Mouse (Mus musculus) frontal cortex, postnatal 36 days (tissue): ENCODE measurements around the gene Rbm3.

Source experiments
- DNase-seq, 2 experiments: peaks; one replicate each; pipeline ENCODE4 v3.0.0; 2022; ENCODE audit warnings: low spot score in 2 of 2

The Rbm3 gene

DNA sequence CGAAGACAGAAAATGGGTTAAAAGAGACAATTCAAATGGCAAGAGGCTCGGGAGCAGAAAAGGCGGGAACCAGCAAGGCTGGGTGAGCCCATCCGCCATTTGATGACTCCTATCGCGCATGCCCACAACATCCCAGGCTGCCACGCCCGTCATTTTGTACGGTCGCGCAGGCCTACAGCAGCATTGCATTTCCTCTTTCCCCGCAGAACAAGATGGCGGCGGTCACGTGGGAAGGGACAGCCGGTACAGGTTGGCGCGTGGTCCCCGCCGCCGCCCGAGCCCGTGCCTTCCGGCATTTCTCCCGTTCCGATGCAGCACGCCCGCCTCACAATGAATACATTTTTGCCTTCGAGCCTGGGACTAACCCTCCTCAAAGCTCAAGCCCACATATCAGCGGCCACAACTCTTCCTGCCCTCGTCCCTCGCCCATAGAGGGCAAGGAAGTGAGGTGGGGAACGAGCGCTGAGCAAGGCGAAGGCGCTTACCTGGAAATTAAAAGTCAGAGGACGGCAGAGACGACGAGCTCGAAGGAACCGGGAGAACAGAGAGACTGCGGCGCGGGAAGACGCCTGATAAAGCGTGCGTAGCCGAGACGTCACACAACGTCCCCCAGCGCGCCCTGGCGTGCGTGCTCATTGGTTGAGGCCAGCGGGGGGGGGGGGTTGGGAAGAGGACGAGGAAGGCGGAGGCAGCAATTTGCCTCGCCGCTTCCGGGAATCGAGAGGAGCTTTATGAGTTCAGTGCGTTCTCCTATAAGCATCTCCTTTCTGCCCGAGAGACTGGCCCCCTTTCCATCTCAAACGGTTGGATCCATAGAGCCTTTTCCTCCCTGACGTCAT, at the start of gene Rbm3:
TSS of gene Rbm3 (minus strand) at position 728 of the 839 bp plus-strand sequence.
- DNase-seq = peak; percentile 77 to 88

- DNase-seq = peak; percentile 34 to 54
These were observed 47.7 kb upstream of the Rbm3 start, which contains the start of gene Ebp for GRCm38 (mm10) chrX:8193419-8193723. Ebp (minus strand) TSS chrX:8193512.

GRCm38 (mm10) chrX:8192640-8193418, 47.1 kb upstream of the Rbm3 start:
- peak; percentile 73 to 79 for DNase-seq

- no peak for DNase-seq
These were observed 46.5 kb upstream of the Rbm3 start for GRCm38 (mm10) chrX:8192126-8192639.

DNA sequence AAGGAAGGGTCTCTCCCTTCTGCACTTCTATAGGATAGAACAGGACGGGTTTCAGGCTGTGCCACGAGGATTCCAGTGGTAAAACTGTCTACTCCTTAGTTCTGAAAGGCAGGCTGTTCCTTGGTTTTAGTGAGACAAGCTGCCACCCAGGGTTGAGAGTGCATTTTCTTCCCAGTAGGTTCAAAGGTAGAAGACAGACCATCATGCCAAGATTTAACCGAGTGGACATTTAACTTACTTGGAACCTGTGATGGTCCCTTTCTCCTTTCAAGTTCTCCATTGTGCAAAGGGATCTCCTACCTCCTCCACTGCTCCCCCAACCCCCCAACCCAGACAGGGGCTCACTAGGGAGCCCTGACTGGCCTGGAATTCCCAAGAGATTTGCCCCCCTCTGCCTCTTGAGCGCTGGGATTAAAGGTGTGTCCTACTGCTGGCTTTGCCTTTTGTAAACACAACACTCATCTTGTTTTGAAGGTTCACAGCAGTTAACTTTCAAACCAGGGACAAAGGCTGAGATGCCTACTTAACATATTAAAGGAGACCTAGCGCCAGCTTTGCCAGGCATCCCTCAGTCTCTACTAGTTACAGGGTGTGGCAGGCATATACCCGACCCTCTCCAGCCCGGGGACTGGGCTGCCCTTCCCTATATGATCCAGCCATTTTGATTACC, 37.3 kb upstream of the Rbm3 start:
- no peak for DNase-seq

GRCm38 (mm10) chrX:8179646-8180045, 34.0 kb upstream of the Rbm3 start:
- no peak for DNase-seq

- no peak for DNase-seq
These were observed 33.2 kb upstream of the Rbm3 start for GRCm38 (mm10) chrX:8178871-8179270.

GRCm38 (mm10) chrX:8175504-8176385, 30.1 kb upstream of the Rbm3 start, which contains the start of gene Tbc1d25:
Tbc1d25 (minus strand) TSS chrX:8176181.
- DNase-seq = peak; percentile 76 to 82

- no peak for DNase-seq
These were observed 29.5 kb upstream of the Rbm3 start for GRCm38 (mm10) chrX:8175169-8175503.

DNA sequence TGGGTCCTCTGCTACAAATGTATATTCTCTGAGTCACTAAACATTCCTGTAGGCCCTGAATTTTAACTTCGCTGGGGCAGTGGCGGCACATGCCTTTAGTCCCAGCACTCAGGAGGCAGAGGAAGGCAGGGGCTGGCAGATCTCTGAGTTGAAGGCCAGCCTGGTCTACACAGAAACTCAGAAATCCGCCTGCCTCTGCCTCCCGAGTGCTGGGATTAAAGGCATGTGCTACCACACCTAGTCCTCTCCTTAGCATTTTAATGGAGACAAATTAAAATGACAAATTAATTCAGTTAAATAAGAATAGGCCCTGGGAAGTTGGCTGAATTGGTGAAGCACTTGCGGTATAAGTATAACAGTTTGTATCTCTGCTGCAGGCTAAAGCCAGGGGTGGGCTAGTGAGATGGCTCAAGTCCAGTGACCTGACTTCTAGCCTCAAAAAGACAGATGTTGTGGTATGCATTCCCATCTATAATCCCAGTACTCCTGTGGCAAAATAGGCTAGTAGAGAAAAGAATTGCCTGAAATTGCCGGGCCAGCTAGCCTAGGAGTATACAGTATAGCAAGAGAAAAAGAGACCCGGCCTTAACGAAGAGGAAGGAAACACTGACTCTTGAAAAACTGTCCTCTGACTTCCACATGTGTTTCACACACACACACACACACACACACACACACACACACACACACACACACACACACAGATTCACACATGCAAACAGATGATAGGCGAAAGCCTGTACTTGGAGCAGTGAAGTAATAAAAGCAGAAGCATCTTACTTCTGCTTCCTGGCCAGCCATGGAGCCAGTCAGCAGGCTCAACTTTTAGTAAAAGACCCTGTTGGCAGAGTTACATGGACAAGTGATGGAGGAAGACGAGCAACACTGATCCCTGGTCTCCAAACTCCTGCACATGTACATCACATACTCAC, 22.3 kb upstream of the Rbm3 start:
- DNase-seq = no peak

GRCm38 (mm10) chrX:8164471-8164870, 18.8 kb upstream of the Rbm3 start:
- no peak for DNase-seq

- peak in 1 of 2 experiments; percentile 34 for DNase-seq
These were observed 17.4 kb upstream of the Rbm3 start for GRCm38 (mm10) chrX:8163076-8163475.

GRCm38 (mm10) chrX:8143750-8144149, 1.9 kb downstream of the Rbm3 start:
- no peak for DNase-seq

GRCm38 (mm10) chrX:8142948-8143347, 2.7 kb downstream of the Rbm3 start:
- DNase-seq = no peak

DNA sequence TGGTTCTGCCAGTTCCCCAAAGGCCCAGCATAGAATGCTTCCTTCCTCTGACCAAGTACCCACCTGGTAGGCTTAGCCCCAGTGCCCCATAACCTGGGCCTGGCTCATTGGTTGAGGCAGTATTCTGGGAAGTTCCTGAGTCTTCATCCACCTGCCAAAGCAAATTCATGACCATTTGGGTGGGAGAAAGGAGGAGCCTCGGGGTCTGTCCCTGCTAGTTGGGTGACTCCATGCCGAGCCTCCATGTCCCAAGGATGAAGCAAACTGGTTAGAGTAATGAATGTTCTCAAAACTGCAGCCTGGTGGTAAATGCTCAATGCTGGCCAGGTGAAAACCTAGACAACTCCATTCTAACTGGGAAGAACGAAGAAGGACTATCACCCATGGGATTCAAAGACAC, 4.6 kb downstream of the Rbm3 start:
- DNase-seq = no peak

DNA sequence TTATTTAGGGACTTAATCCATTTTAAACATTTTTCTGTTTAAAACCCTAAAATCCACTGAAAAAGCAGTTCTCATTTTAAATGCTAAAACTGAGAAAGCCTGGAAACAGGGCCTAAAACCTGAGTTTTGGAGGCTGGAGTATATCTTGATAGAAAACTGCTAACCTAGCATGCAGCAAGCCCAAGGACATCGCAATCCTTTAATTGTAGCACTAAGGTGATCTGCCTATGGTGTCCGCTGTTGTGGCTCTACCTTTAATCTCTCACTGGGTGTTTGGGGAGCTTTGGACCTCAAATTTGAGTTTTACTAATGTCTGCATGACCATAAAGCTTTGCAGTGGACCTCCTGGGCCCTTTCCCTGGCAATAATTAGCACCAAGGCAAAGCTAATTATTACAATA, 5.2 kb downstream of the Rbm3 start:
- DNase-seq = no peak

GRCm38 (mm10) chrX:8139480-8139879, 6.2 kb downstream of the Rbm3 start:
- DNase-seq = no peak

DNA sequence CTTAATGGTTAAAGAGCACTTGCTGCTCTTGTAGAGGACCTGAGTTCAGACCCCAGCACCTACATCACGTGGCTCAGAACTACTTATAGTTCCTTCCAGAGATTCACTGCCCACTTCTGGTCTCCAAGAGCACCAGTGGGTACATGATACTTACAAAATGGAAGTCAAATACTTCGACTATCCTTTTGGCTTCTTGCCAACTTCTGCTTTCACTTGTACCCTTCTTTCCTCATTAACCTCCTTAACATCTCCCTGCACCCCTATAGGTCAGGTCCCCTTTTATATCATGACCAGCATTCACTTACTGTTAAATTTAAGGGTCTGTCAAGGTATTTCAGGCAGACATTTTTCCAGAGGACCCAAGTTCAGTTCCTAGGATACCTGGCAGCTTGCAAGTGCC, 9.8 kb downstream of the Rbm3 start:
- DNase-seq = no peak

DNA sequence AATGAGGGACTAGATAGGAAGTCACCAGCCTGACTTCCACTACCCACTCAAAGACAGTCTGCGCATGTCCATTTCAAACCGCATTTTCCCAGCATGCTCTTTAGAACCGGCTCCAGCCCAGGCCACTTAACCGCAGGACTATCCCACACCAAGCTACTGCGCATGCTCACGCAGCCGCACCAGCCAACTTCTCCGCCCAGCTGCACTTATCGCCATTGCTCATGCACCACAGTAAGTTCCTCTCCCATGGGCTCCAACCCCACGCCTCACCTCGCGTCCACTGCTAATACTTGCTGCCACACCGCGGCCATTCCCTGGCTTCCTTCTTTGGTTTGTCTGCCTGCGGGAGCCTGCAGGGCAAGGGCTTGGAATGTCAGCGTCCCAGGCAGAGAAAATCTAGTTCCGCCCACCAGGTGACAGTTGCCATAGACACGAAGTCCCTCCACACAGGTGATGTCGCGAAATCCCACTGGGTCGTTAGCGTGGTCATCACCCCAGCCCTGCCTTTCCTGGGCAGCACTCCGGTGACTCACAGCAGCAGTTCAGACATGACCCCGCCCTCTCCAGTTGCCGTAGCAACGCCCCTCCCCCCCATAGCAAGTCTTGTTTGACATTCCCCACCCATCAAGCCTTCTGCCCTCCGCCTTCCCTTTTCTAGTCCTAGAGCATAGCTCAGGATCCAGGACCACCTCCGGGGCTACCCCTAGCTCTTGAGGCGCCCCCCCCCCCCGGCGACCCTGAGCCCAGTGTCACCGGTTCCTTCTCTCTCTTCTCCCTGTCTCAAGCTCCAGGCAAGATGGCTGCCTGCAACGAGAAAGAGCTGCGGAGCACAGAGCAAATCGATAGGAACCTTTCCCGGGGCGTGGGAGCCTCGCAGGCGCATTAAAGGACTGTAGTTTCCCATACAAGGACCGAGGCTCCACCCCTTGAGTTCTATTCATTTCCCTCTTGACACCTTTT, 13.4 kb downstream of the Rbm3 start, which contains the start of gene Wdr13:
TSS of gene Wdr13 (minus strand) at position 876 of the 960 bp plus-strand sequence.
- peak; percentile 89 to 93 for DNase-seq
